Mouse (Mus musculus): Measurements from ENCODE around the gene Grik3.
"Not testable (repeated sequence)": the region's sequence is repeated elsewhere in the genome, so short reads cannot be mapped to it uniquely, and the experiment has no call there.

Gene Grik3

GRCm38 (mm10) chr4:125595011-125595410 is 104.5 kb downstream of the Grik3 start:
- no peak for DNase-seq (ENCODE audit: low spot score in 2 of 2)

- DNase-seq (ENCODE audit: low spot score in 2 of 2) = no peak
These were observed 108.2 kb downstream of the Grik3 start for GRCm38 (mm10) chr4:125598677-125599076.

GRCm38 (mm10) chr4:125599510-125600005 is 109.1 kb downstream of the Grik3 start:
- no peak for DNase-seq (ENCODE audit: low spot score in 2 of 2)

DNA sequence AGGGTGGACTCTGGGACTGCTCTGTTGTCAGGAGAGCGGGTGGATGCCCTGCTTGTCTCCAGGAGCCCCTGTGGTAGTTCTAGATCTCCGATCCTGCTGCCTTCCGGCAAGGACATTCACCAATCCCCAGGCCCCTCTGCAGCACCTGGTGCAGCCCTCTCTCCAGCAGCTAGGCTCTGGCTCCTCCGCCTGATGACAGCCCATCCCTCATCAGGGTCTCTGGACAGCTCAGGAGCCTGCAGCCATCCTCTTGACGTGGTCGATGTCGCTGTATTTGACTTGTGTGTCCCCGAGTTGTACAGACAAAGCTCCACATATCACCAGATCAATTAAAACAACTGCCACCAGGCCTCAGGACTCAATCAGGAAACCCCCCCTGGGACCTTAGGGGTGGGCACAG is 110.1 kb downstream of the Grik3 start:
- no peak for DNase-seq (ENCODE audit: low spot score in 2 of 2)

- no peak for DNase-seq (ENCODE audit: low spot score in 2 of 2)
These were observed 110.8 kb downstream of the Grik3 start for GRCm38 (mm10) chr4:125601301-125601700.

DNA sequence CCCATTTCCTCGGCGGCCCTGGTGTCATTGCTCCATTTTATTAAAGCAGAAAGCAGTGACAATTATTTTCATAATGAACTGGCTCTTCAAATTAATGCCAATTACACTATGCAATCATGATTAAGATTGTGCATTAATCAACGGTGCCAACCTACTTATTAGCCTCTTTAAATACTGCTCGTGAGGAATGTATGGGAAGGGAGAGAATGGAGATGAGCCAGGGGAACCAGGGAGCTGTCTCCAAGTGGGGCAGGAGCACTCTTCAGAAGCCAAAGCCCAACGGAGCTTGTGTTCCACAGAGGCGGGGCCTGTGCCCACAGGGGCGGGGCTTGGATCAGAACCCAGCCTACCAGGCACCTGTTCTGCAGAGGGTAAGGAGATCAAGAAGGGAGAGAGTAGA is 114.0 kb downstream of the Grik3 start:
- DNase-seq (ENCODE audit: low spot score in 2 of 2) = no peak

- DNase-seq (ENCODE audit: low spot score in 2 of 2) = no peak
These were observed 115.6 kb downstream of the Grik3 start for GRCm38 (mm10) chr4:125606147-125606546.

GRCm38 (mm10) chr4:125607397-125608042 is 117.0 kb downstream of the Grik3 start:
- no peak for DNase-seq (ENCODE audit: low spot score in 2 of 2)

DNA sequence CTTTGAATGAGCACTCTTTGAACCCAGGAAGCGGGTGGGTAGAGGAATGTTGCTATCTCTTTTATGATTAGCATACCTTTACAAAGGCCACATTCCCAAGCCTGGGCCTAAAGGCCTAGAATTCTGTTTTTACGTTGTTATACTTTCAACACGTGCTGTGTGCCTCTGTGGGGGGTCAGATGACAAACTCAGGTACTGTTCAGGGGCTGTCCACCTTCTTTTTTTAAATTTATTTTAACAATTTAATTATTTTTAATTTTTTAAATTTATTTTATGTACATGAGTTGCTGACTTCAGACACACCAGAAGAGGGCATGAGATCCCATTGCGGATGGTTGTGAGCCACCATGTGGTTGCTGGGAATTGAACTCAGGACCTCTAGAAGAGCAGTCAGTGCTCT is 118.4 kb downstream of the Grik3 start:
- not testable (repeated sequence) for DNase-seq (ENCODE audit: low spot score in 2 of 2)

GRCm38 (mm10) chr4:125609320-125610306 is 119.1 kb downstream of the Grik3 start:
- no peak for DNase-seq (ENCODE audit: low spot score in 2 of 2)

GRCm38 (mm10) chr4:125617851-125618250 is 127.4 kb downstream of the Grik3 start:
- DNase-seq (ENCODE audit: low spot score in 2 of 2) = no peak

DNA sequence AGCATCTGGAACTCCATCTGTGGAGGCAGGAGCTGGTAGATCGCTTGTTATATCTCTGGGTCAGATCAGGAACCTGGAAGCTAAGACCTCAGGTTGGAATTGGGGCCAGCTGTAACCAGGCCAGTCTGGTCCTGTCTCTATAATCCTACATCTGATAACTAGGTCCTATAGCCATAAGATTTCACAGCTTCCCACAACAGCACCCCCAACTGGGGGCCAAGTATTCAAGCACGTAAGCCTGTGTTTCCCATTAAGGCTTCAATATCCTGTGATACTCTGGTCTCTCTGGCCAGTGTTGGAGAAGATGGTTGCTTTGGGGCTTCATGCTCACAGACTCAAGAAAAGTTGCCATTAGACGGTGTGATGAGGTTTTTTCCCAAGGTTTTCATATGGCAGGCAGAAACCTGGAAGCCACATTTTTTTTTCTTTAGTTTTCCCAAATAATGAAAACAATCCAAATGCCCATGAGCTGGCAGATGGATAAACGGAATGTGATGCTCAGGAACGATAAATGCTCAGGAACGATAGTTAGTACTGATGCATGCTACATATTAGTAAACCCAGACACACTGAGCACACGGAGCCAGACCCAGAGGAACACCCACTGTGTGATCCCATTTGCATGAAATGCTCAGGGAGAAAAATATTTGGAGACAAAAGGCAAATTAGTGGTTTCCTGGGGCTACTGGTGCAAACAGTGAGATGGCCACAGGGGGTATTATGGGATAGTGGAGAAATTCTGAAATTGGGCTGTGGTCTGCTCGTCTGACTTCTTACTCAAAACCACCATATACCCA is 128.2 kb downstream of the Grik3 start:
- no peak for DNase-seq (ENCODE audit: low spot score in 2 of 2)

- no peak for DNase-seq (ENCODE audit: low spot score in 2 of 2)
These were observed 134.6 kb downstream of the Grik3 start for GRCm38 (mm10) chr4:125624885-125625678.

- DNase-seq (ENCODE audit: low spot score in 2 of 2) = no peak
These were observed 139.0 kb downstream of the Grik3 start for GRCm38 (mm10) chr4:125629544-125629943.

DNA sequence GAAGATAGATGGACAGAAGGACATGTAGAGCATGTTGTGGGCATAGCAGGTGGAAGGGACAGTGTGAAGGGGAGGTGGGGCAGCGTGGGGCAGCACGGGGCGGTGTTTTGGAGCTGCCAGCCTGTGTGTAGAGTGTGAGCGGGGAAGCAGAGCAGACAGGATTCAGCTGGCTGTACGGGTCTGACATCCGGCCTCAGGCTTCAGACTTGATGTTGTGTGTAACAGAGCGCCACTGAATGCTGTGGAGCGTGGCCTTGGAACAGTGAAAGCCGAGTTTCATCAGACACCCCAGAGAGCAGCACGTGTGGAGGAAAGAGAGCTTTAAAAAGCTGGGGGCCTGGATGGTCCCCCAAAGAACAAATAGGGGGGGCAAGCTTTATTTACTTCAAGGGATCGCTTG is 144.5 kb downstream of the Grik3 start:
- no peak for DNase-seq (ENCODE audit: low spot score in 2 of 2)

DNA sequence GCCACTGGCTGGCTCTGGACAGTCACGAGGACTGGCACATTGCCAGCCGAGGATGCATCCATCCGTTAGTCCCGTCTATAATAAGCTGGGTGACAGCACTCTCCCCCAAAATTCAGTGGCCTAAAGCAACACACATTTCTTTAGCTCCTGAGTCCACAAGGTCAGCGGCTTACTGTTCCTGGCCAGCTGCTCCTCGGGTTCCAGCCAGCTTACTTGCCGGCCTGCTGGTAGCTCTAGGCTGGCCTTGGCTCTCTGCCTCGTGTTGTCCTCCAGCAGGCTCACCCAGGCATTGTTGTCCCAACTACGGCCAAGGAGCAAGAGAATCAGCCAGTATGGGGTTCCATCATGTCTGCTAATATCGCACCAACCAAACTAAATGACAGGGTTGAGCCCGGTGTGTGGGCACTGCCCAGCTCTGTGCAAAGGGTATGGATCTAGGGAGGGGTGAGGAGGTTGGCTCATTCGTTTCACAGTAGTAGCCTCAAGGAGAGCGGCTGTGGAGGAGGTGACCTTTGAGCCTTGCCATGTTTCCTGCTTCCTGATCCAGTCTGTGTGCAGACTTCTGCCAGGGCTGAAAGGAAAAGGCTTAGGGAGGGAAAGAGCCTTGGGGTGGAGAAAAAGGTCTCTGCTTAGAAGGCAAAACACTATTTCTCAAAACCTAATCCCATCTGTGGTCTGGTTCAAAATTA is 146.3 kb downstream of the Grik3 start:
- DNase-seq (ENCODE audit: low spot score in 2 of 2) = no peak

- no peak for DNase-seq (ENCODE audit: low spot score in 2 of 2)
These were observed 146.9 kb downstream of the Grik3 start for GRCm38 (mm10) chr4:125637364-125637763.

DNA sequence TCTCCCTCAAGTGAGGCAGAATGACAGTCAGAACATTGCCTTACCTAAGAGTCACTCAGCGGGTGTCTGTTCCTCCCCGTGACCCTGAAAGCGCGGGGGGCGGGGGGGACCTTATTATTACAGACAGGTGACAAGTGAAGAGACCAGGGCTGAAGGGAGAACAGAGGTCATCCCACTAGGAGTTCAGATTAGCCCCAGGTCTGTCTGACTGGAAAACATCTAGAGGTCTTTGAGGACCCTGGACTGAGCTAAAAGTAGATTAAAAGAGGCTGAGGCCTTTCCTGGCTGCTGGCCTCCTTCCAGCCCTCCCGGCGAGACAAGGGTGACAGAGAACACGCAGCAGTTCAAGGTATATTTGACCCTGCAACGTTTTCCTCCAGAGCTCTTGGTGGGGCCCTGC is 150.0 kb downstream of the Grik3 start:
- DNase-seq (ENCODE audit: low spot score in 2 of 2) = no peak

- DNase-seq (ENCODE audit: low spot score in 2 of 2) = no peak
These were observed 150.6 kb downstream of the Grik3 start for GRCm38 (mm10) chr4:125640921-125641663.
